Mouse (Mus musculus) naive thymus-derived CD4-positive, alpha-beta T cell, adult 2 months (primary cell): ENCODE measurements around the gene Mical3.
A peak's percentile ranks its signal among the peaks of the same experiment; 100 is the strongest.

Experiments used
- DNase-seq: peaks from one replicate; pipeline ENCODE4 v3.0.0-alpha.2; 2011; ENCODE audit warnings: low read depth

The Mical3 gene

GRCm38 (mm10) chr6:120964179-120964578 is 166.6 kb downstream of the Mical3 start:
- no peak for DNase-seq

- DNase-seq, result no peak
These were observed 170.3 kb downstream of the Mical3 start for GRCm38 (mm10) chr6:120960338-120961030.

- no peak for DNase-seq
These were observed 173.5 kb downstream of the Mical3 start for GRCm38 (mm10) chr6:120957331-120957730.

- DNase-seq, result no peak
These were observed 174.3 kb downstream of the Mical3 start for GRCm38 (mm10) chr6:120956259-120957161.

GRCm38 (mm10) chr6:120955215-120955614 is 175.6 kb downstream of the Mical3 start:
- peak; percentile 40 for DNase-seq

- DNase-seq, result no peak
These were observed 176.6 kb downstream of the Mical3 start for GRCm38 (mm10) chr6:120954241-120954640.

- DNase-seq, result no peak
These were observed 178.3 kb downstream of the Mical3 start for GRCm38 (mm10) chr6:120952475-120952874.

GRCm38 (mm10) chr6:120951311-120951710 is 179.5 kb downstream of the Mical3 start:
- no peak for DNase-seq

GRCm38 (mm10) chr6:120945510-120945909 is 185.3 kb downstream of the Mical3 start:
- DNase-seq, result no peak

- no peak for DNase-seq
These were observed 186.8 kb downstream of the Mical3 start for GRCm38 (mm10) chr6:120943964-120944363.

- DNase-seq, result no peak
These were observed 187.2 kb downstream of the Mical3 start for GRCm38 (mm10) chr6:120943551-120943950.

- DNase-seq, result no peak
These were observed 187.7 kb downstream of the Mical3 start for GRCm38 (mm10) chr6:120943079-120943478.

GRCm38 (mm10) chr6:120941575-120941974 is 189.2 kb downstream of the Mical3 start:
- no peak for DNase-seq

- DNase-seq, result no peak
These were observed 189.7 kb downstream of the Mical3 start for GRCm38 (mm10) chr6:120941084-120941481.

GRCm38 (mm10) chr6:120940446-120941083 is 190.2 kb downstream of the Mical3 start:
- no peak for DNase-seq

GRCm38 (mm10) chr6:120939783-120940182 is 191.0 kb downstream of the Mical3 start:
- no peak for DNase-seq

- no peak for DNase-seq
These were observed 191.9 kb downstream of the Mical3 start for GRCm38 (mm10) chr6:120938763-120939450.

- DNase-seq, result no peak
These were observed 192.7 kb downstream of the Mical3 start for GRCm38 (mm10) chr6:120937999-120938608.

GRCm38 (mm10) chr6:120937104-120937617 is 193.6 kb downstream of the Mical3 start:
- no peak for DNase-seq

- DNase-seq, result peak; percentile 52
These were observed 196.6 kb downstream of the Mical3 start for GRCm38 (mm10) chr6:120934176-120934575.

- no peak for DNase-seq
These were observed 197.1 kb downstream of the Mical3 start for GRCm38 (mm10) chr6:120933670-120934069.
